Mouse (Mus musculus) limb, embryonic 13.5 days (tissue): ENCODE measurements around the gene Armh4. TPM values are rescaled to one million over a fixed set of nuclear protein-coding genes. Genes with fewer than 3 reads are reported as not detected.
"Not testable (repeated sequence)": the region's sequence is repeated elsewhere in the genome, so short reads cannot be mapped to it uniquely, and the experiment has no call there.

Source experiments
- ATAC-seq: fragments of 200-750 bp; cut with Nextera tagmentation; 2 replicates; pipeline ENCODE4 v1.8.0; 2017; ENCODE audit warnings: low read depth, moderate number of reproducible peaks, moderate TSS enrichment; ENCODE audit not compliant: low FRiP score
- H3K27ac ChIP-seq: fragments of 300-500 bp; sonication (generic); 2 replicates; pipeline ENCODE4 v1.5.1; 2015; ENCODE audit warnings: inconsistent platforms, mild to moderate bottlenecking, moderate library complexity
- H3K27me3 ChIP-seq: fragments of 300-500 bp; sonication (generic); 2 replicates; pipeline ENCODE4 v1.6.1; 2015; ENCODE audit warnings: mild to moderate bottlenecking, inconsistent platforms
- H3K36me3 ChIP-seq: fragments of 300-500 bp; sonication (generic); 2 replicates; pipeline ENCODE4 v1.6.1; 2015; ENCODE audit warnings: inconsistent platforms, mild to moderate bottlenecking, moderate library complexity
- H3K4me1 ChIP-seq: fragments of 300-500 bp; sonication (generic); 2 replicates; pipeline ENCODE4 v1.6.1; 2015; ENCODE audit warnings: inconsistent platforms
- H3K4me2 ChIP-seq: fragments of 300-500 bp; sonication (generic); replicated peaks from 2 replicates; pipeline ENCODE4 v1.6.1; 2015; ENCODE audit warnings: inconsistent platforms, mild to moderate bottlenecking, moderate library complexity
- H3K4me3 ChIP-seq: fragments of 300-500 bp; sonication (generic); 2 replicates; pipeline ENCODE4 v1.5.1; 2015; ENCODE audit warnings: moderate library complexity, mild to moderate bottlenecking, inconsistent platforms
- H3K9ac ChIP-seq: fragments of 300-500 bp; sonication (generic); 2 replicates; pipeline ENCODE4 v1.6.1; 2015; ENCODE audit warnings: mild to moderate bottlenecking, inconsistent platforms
- H3K9me3 ChIP-seq: fragments of 300-500 bp; sonication (generic); 2 replicates; pipeline ENCODE4 v1.6.1; 2016; ENCODE audit warnings: inconsistent platforms
- WGBS: fragments of 180-500 bp; shearing (Covaris S2); methylation state at CpG from one replicate; pipeline ENCODE4 v1.1.7; 2015; 5-methylcytosine and 5-hydroxymethylcytosine counted together
- polyA plus RNA-seq: library from polyadenylated mRNA; unstranded; fragments of >200 nt; fragmentation: Nextera tagmentation; extraction: Ambion mirVana; gene quantifications from 2 replicates; pipeline ENCODE4 v1.2.1, GENCODE M21; 2015

The Armh4 gene
- polyA plus RNA-seq = 16.0 and 16.5 TPM in 2 replicates

DNA sequence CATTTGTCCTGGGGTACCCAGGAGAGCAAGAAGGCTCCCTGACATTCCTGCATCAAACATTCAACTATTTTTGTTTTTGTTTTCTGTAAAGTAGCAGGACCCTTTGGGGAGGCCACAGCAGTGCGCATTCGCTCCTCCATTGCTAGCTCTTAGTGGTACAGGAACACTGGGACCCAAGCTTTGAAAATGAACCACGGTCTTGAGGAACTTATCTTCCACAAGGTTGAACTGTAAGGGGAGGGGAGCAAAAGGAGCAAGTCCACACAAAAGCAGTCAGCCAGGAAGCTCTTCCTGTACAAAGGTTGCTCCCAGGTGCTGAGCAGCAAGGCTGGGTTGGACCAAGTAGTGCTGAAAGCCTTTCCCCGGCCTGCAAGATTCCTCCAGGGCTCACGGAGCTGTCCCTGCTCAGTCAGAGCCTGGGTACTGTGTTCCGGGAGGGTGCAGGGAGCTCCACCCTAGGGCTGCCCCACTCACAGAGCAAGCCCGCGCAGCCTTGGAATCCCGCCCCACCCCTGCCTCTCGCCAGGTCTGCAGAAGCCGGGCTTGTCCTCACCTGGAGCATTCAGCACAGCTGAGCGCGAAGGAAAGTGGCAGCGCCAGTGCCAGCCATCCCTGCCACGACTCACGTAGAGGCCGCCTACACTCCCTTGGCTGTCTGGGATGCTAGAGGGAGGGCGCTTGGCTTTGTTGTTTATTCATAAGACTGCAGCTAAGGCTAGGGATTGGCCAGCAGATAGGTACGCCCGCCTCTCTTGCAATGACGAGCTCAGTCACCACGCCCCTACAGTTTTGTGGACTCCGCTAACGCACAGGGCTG is at the start of gene Armh4:
Gene Armh4 (minus strand): TSS at position 669 of the 817 bp plus-strand sequence.
- H3K27me3 ChIP-seq = peaks cover 9% of the 10 kb centered on the region; the same call in 1 of the 2 replicates
- peak within 1 kb of the TSS; percentile 84 for H3K4me2 ChIP-seq
- H3K4me3 ChIP-seq = peak within 1 kb of the TSS; percentile 64
- H3K9me3 ChIP-seq = no peaks in the 10 kb centered on the region
- under 1% methylated on average over 24 of the region's 24 CpGs for WGBS
- ATAC-seq = peak; percentile 99
- no peak within 1 kb of the TSS for H3K27ac ChIP-seq
- peak within 1 kb of the TSS; percentile 69 for H3K9ac ChIP-seq
- H3K36me3 ChIP-seq = no peaks in the 10 kb centered on the region
- H3K4me1 ChIP-seq = peaks cover 9% of the 10 kb centered on the region; the same call in 1 of the 2 replicates

GRCm38 (mm10) chr14:49829192-49830171 is 46.3 kb upstream of the Armh4 start:
- Histone ChIP-seq H3K27ac (no peak overlapping the region), H3K4me2 (peak overlapping the region; percentile 55), H3K4me1 (no peaks in the 10 kb centered on the region), H3K9me3 (no peaks in the 10 kb centered on the region), H3K4me3 (peak overlapping the region; percentile 23; the same call in 1 of the 2 replicates), H3K27me3 (no peaks in the 10 kb centered on the region), H3K36me3 (no peaks in the 10 kb centered on the region), H3K9ac (no peak overlapping the region)
- ATAC-seq = peak; percentile 54; the same call in 1 of the 2 replicates
- 11% methylated on average over 17 of the region's 17 CpGs for WGBS

GRCm38 (mm10) chr14:49819721-49820440 is 36.7 kb upstream of the Armh4 start:
- H3K36me3 ChIP-seq, H3K4me1 ChIP-seq, H3K4me2 ChIP-seq, H3K27ac ChIP-seq, ATAC-seq, H3K9ac ChIP-seq, H3K27me3 ChIP-seq, H3K4me3 ChIP-seq, H3K9me3 ChIP-seq: not testable (repeated sequence)
- WGBS = 81% methylated on average over 8 of the region's 8 CpGs

- not testable (repeated sequence) for H3K9me3 ChIP-seq, H3K27ac ChIP-seq, H3K9ac ChIP-seq, H3K4me2 ChIP-seq, H3K27me3 ChIP-seq, H3K4me1 ChIP-seq, ATAC-seq, H3K36me3 ChIP-seq, H3K4me3 ChIP-seq
- WGBS = 87% methylated on average over 6 of the region's 6 CpGs
Measured at GRCm38 (mm10) chr14:49818713-49819208, 35.6 kb upstream of the Armh4 start.

DNA sequence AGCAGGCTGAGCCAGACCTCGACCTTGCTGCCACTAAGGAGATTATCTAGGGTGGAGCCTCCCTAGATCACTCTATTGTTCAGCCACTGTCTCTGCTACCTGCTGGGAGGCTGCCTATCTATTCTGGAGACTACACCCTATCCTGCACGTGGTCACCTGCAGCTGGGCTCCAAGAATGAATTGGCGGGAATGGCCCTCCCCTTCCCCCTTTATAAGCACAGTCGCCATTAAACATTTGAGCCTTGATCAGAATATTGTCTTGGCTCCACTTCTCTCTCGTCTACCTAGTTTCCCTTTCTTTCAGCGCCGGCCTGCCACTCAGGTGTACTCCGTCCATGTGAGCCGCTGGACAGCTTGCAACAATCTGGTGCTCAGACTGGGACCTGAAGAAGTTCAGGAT is 29.8 kb upstream of the Armh4 start:
- not testable (repeated sequence) for H3K27me3 ChIP-seq, H3K4me1 ChIP-seq, H3K9ac ChIP-seq, H3K27ac ChIP-seq, H3K9me3 ChIP-seq, H3K4me3 ChIP-seq, H3K4me2 ChIP-seq, H3K36me3 ChIP-seq, ATAC-seq
- WGBS = 89% methylated on average over 9 of the region's 9 CpGs

- not testable (repeated sequence) for H3K27ac ChIP-seq, H3K4me1 ChIP-seq, ATAC-seq, H3K4me2 ChIP-seq, H3K9me3 ChIP-seq, H3K36me3 ChIP-seq, H3K9ac ChIP-seq, H3K27me3 ChIP-seq, H3K4me3 ChIP-seq
Measured at GRCm38 (mm10) chr14:49805051-49805450, 21.9 kb upstream of the Armh4 start.

- no peak overlapping the region for H3K27ac ChIP-seq
- H3K36me3 ChIP-seq = no peaks in the 10 kb centered on the region
- H3K4me2 ChIP-seq = no peak overlapping the region
- H3K4me1 ChIP-seq = no peaks in the 10 kb centered on the region
- no peak for ATAC-seq
- H3K4me3 ChIP-seq = no peak overlapping the region
- no peak overlapping the region for H3K9ac ChIP-seq
- no peaks in the 10 kb centered on the region for H3K27me3 ChIP-seq
- no peaks in the 10 kb centered on the region for H3K9me3 ChIP-seq
- 13% methylated on average over 4 of the region's 4 CpGs for WGBS
Measured at GRCm38 (mm10) chr14:49801444-49801843, 18.3 kb upstream of the Armh4 start.

DNA sequence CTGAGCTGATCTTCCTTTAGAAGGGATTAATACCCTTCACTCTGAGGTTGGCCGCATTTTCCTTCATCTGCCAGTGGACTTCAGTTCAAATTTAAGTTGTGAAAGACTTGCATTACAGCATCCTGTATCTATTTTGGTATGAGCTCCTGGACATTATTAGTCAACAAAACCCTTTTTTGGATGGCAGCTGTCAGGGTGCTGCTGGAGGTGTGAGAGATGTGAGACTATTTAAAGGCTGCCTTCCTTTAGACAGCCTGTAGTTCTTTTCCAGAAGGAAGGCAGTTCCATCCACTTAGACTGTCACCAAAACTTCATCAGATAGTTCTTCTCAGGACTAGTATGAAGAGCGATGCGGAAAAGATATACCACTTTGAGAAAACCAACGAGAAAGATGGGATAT is 10.8 kb upstream of the Armh4 start:
- Histone ChIP-seq H3K9ac (no peak overlapping the region), H3K9me3 (no peaks in the 10 kb centered on the region), H3K4me1 (no peaks in the 10 kb centered on the region), H3K4me2 (no peak overlapping the region), H3K27ac (no peak overlapping the region), H3K27me3 (no peaks in the 10 kb centered on the region), H3K36me3 (no peaks in the 10 kb centered on the region), H3K4me3 (no peak overlapping the region)
- 86% methylated on average over 4 of the region's 4 CpGs for whole genome bisulfite sequencing
- no peak for ATAC-seq

DNA sequence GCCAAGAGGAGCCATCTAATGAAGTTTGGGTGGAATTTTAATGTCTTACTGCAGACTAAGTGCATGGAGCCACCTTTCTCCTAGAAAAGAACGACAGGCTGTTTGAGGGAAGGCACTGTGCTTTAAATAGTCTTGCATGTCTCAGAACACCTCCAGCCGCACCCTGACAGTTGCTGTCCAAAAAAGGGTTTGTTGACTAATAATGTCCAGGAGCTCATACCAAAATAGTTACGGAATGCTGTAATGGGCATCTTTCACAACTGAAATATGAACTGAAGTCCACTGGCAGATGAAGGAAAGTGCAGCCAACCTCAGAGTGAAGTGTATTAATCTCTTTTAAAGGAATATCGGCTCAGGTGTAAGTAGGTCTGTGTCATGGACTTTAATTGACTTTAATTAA is 7.4 kb upstream of the Armh4 start:
- H3K27ac ChIP-seq = no peak overlapping the region
- H3K9ac ChIP-seq = no peak overlapping the region
- H3K4me3 ChIP-seq = no peak overlapping the region
- no peaks in the 10 kb centered on the region for H3K9me3 ChIP-seq
- peaks cover 9% of the 10 kb centered on the region; the same call in 1 of the 2 replicates for H3K27me3 ChIP-seq
- WGBS = 72% methylated on average over 4 of the region's 4 CpGs
- H3K4me1 ChIP-seq = no peaks in the 10 kb centered on the region
- no peak overlapping the region for H3K4me2 ChIP-seq
- no peak for ATAC-seq
- no peaks in the 10 kb centered on the region for H3K36me3 ChIP-seq

DNA sequence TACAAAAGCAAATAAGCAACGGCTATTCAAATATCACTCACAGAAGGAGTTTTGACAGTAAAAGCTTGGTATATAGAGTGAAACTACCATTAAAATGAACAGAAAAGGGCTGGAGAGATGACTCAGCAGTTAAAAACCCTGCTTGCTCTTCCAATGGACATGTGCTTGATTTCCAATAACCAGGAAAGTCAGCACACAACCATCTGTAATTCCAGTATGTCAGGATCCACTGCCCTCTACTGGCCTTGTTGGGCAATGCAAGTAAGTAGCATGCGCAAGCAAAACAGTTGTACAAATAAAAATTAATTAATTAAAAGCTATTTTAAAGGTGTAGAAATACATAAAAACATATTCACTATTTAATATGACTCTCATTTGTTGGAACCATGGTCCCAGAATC is 2.6 kb upstream of the Armh4 start:
- no peak overlapping the region for H3K9ac ChIP-seq
- no peak overlapping the region for H3K4me3 ChIP-seq
- no peak overlapping the region for H3K4me2 ChIP-seq
- H3K27me3 ChIP-seq = peaks cover 9% of the 10 kb centered on the region; the same call in 1 of the 2 replicates
- H3K4me1 ChIP-seq = peaks cover 9% of the 10 kb centered on the region; the same call in 1 of the 2 replicates
- no peak overlapping the region for H3K27ac ChIP-seq
- H3K36me3 ChIP-seq = no peaks in the 10 kb centered on the region
- ATAC-seq = no peak
- 56% methylated on average over 2 of the region's 2 CpGs for WGBS
- H3K9me3 ChIP-seq = no peaks in the 10 kb centered on the region

GRCm38 (mm10) chr14:49783866-49784265 is 683 bp upstream of the Armh4 start:
- Histone ChIP-seq H3K27ac (no peak overlapping the region), H3K4me1 (peaks cover 9% of the 10 kb centered on the region; the same call in 1 of the 2 replicates), H3K4me2 (peak overlapping the region; percentile 84), H3K9me3 (no peaks in the 10 kb centered on the region), H3K4me3 (no peak overlapping the region), H3K36me3 (no peaks in the 10 kb centered on the region), H3K27me3 (peaks cover 9% of the 10 kb centered on the region; the same call in 1 of the 2 replicates), H3K9ac (no peak overlapping the region)
- no peak for ATAC-seq
- WGBS = 85% methylated on average over 4 of the region's 4 CpGs
